Mouse (Mus musculus) gastrocnemius, postnatal 25 days (tissue): ENCODE measurements around the gene Idh2. TPM values are rescaled to one million over a fixed set of nuclear protein-coding genes. Genes with fewer than 3 reads are reported as not detected.
A peak's percentile ranks its signal among the peaks of the same experiment; 100 is the strongest.

Experiments used
- DNase-seq: peaks from one replicate; pipeline ENCODE4 v3.0.0; 2022
- total RNA-seq, 2 experiments: library from RNA; stranded (reverse); gene quantifications; 1 replicate in 1 of 2; 2 replicates in 1 of 2; pipeline ENCODE4 v1.2.3; 2021

Gene Idh2
- total RNA-seq, 2 experiments from 2014 or later, result 102 to 256 TPM

DNA sequence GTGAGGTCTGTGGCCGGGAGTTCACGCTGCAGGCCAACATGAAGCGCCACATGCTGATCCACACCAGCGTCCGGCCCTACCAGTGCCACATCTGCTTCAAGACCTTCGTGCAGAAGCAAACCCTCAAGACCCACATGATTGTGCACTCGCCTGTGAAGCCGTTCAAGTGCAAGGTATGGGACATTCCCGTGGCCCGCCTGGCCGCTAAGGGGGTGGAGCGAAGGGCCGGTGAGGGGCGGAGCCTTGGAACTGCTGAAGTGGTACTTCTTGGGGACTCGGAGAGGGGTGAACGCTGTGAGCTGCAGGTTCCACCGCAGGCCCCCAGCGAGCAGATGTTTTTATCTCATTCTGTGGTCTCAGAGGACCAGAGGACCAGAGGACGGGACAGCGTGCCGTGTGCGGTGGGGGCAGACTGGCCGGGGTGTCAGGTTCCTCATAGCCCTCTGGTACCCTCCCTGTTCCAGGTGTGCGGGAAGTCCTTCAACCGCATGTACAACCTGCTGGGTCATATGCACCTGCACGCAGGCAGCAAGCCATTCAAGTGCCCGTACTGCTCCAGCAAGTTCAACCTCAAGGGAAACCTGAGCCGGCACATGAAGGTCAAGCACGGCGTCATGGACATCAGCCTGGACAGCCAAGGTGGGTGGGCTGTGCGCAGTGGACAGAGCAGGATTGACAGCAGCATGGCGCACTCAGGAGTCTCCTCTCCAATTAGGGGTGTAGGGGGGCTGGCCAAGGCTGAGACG lies 29.0 kb downstream of the Idh2 start:
- no peak for DNase-seq

DNA sequence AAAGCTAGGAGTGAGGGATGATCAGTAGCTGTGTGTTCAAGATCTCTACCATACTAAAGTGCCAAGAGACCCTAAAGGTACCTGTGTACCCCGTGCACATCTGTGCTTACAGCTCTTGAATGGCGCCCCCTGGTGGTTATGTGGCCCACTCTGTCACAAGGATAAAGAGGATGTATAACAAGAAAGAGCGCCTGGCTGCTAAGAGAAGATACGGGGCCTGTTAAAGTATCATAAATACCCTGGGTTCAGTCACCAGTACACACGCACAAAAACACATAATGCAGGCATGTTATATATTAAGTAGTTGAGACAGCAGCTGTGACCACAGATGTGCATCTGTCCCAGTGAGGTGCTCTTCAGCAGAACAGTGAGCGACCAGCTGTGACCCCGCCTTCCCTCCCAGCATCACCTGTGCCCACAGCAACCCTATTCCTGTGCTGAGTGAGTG lies 30.7 kb downstream of the Idh2 start:
- DNase-seq, result no peak

DNA sequence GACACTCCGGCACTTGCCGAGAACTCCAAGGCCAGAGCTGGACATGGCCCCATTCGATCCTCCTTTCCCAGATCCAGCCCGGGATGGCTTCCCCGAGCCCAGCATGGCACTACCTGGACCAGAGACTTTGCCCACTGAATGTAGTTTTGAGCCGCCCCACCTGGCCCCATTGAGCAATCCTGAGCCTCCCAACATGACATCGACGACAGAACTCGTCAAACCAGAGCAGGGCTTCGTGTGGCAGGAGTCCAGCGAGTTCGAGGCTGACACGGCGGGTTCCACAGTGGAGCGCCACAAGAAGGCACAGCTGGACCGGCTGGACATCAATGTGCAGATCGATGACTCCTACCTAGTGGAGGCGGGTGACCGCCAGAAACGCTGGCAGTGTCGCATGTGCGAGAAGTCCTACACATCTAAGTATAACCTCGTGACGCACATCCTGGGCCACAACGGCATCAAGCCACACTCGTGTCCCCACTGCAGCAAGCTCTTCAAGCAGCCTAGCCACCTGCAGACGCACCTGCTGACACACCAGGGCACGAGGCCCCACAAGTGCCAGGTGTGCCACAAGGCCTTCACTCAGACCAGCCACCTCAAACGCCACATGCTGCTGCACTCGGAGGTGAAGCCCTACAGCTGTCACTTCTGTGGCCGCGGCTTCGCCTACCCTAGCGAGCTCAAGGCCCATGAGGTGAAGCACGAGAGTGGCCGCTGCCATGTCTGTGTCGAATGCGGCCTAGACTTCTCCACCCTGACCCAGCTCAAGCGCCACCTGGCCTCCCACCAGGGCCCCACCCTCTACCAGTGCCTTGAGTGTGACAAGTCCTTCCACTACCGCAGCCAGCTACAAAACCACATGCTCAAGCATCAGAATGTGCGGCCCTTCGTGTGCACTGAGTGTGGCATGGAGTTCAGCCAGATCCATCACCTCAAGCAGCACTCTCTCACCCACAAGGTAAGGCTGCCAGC lies 33.3 kb downstream of the Idh2 start:
- DNase-seq, result no peak

DNA sequence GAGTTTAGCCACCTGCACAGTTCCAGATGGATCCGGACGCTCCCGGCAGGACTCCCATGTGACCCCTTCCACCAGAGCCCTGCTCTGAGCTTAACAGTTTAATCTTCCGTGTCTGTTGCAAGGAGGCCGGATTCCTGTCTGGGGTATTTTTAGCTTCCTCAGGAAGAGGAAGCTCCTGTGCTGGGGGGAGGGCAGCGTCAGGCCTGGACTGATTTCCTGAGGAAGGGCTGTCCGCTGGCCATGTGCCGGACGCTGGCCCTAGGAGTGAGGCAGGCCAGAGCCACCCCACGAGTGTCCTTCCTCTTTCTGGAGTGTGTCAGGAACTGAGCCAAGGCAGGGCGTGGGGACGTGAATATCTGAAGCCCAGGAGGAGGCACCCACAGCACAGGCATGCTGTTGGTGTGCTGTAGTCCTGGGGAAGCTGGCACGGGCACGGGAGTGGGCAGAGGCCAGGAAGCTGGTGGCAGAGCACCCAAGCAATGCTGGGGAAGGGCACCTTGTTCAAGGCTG lies 36.3 kb downstream of the Idh2 start:
- DNase-seq, result peak; percentile 90

DNA sequence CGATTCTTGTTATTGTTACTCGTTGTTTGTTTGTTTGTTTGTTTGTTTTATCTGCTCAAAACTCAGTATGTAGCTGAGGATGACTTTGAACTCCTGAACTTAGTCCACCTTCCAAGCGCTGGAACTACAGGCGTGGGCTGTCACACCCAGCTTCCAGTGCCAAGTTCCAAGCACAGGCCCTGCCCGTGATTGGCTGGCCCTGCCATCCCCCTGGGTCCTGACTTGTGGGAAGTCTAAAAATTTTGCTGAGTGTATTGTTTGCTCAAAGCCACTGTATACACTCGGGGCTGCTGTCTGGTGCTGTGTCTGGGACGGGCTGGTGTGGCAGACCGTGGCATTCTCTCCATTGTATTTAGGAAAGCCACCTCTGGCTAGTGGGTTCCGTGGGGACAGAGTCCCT lies 37.4 kb downstream of the Idh2 start:
- no peak for DNase-seq

DNA sequence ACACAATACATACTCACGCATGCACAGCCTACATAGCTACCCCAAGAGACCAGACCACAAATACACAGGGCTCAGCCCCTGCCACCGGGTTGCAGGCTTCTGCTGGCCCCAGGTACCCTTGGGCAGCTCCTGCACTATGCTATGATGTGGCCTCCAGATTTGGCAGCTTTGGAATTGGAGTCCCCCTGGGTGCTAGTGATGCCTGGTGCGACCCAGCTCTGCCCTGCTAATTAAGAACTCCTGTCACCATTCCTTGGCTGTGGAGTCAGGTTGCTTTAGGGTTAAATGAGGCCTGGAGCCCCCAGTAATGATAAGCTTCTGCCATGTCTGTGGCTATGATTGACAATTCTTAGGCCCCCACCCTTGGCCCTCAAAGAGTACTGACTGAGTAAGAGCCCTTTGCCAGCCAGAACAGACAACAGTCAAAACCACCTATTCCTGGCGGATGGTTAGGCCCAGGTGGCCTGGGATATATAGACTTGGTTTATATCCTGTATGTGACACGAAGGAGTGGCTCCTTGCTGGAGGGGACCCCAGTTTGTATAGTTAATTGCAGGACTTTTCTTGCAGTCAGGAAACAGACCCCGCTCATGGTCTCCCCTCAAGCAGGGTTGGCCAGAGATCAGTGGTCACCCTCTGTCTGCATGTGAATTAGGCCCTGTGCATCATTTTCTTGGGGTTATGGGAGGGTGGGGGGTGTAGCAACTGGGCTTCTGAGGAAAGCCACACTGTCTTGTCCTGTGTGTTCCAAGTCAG lies 38.1 kb downstream of the Idh2 start:
- no peak for DNase-seq

DNA sequence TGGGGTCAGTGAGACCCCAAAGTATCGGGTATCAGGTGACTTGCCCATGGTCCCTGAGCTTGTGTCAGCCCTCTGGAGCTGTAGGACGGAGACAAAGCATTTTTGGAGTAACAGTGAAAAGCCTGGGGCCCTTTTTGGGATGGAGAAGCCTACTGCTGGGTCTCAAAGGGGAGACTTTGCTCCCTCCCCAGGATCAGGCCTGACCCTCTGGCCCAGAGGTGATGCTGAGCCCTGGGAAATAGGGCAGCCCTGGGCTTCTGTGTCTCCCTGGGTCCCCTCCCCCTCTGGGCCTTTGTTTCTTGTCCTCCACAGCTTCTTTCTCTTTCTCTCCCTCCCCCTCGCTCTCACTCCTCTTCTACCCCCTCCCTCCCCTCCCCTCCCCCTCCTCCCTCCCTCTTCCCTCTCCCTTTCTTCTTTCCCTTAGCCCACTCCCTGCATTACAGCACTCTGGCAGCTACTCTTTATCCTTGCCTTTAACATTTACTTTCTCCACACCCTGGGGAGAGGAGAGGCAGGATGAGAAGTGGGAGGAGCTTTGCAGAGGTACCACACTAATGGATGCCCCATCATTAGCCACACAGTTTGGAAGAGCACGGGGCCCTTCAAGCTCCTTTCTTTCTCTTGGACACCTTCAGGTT lies 39.1 kb downstream of the Idh2 start:
- no peak for DNase-seq

DNA sequence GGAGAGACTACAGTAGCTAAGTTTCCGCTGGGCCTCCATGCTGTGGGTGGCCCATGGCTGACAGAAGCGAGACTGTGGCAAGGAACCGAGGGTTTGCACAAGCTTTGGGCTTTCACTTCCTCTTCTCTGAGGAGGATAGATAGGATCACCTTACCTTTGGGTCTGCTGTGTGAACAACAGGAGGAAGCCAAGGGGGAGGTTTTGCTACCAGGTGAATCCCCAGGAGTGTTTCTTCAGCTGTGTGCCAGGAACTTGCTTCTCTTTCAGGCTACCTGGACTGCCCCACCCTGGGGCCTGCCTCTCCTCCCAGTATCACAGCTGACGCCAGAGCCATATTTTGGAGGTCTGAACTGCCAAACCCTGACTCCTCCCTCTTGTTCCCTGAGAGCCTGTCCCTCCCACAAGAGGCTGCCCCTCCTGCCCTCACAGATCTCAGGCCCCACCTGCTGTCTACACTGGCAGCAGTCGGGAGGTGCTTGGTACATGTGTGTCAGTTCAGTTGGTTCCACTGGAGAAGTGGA lies 40.2 kb downstream of the Idh2 start:
- DNase-seq, result peak; percentile 65

DNA sequence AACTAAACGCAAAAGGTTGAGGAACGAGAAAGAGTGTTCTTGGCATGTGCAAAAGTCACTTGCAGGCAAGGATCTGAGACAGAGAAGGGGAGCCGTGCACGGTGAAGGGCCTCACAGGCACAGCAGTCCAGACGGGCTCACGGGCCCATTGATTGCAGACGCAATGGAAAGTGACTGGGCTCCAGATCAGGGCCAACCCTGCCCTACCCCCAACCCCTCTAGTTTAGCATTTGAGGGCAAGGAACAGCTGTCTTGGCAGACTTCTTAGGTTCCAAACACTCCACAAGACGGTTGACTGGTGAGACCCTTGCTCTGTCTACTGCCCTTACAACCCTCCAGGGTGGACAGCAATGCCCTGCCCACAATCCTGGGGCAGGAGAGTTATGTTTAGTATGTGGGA lies 41.7 kb downstream of the Idh2 start:
- no peak for DNase-seq

DNA sequence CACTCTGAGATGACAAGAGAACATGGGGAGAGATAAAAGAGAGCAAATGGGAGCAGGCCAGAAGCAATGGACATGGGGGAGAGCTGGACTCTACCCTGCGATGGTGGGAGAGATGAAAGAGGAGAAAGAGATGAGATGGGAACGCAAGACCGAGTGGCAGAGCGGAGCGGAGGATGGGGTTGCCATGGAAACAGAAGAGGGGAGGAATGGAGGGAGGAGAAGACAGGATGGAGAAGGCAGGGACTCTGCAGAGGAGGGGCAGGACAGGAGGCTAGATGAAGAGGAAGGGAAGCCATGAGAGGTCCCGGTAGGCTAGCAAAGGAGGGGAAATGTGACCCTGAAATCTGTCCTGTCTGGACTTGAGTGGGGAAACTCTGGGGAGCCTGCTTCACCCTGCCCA lies 42.9 kb downstream of the Idh2 start:
- DNase-seq, result no peak

DNA sequence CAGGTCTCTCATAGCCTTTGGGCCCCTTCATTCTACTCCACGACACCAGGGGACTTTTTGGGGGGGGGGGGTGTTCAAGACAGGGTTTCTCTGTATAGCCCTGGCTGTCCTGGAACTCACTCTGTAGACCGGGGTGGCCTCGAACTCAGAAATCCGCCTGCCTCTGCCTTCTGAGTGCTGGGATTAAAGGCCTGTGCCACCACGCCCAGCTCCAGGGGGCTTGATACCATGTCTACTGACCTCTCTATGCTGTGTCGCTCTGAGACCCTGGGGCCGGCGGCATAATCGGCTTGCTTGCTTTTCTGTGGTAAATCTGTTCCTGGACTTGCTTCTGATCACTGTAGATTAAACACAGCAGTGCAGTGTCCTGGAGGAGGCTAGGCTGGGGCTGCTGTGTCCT lies 44.0 kb downstream of the Idh2 start:
- no peak for DNase-seq

DNA sequence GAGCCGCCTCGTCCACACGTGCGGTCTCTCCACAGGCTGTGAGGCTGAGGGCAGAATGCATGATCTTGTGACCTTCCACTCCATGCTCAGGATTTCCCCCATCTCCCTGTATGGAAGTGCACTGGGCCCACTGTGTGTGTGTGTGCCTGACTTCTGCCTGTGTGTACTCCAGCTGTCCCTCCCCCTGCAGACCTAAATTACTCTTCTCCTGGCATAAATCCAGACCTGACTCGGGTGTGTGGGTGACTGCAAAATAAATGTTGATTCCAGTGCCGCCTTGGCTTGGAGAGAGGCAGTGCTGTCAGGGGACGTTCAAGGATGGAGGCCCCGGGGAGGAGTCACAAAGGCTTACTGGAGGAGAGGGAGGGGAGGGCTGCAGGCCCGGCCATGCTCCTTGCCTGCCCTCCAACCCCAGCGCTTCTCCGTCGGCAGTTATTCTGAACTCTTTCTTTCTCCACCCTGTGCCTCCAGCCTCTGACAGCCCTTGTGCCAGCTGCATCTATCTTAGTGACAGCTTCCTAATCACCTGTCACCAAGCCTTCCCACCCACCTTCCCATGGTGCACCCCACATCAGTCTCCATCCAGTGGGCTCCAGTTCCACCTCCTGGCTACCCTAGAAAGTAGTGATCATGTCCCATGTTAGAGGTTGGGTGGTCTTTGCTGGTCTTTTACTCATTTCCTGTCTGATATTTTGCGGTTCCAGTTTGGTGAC lies 45.4 kb downstream of the Idh2 start:
- no peak for DNase-seq

DNA sequence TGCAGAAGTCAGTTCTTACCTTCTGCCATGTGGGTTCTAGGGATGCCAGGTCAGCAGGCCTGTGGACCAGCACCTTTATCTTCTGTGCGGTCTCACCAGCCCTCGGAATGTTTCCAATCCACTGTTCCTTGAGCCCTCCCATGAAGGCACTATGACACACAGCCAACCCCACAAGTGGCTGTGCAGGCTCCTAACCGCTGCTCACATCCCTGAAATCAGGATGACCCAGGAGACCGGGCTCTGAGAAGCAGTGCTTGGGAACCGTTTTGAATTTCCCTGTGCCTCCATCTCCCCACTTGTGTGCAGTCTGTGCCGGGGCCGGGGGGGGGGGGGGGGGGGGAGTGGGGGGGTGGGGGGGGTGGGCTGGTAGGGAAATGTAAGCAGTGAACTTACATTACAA lies 46.9 kb downstream of the Idh2 start:
- no peak for DNase-seq

DNA sequence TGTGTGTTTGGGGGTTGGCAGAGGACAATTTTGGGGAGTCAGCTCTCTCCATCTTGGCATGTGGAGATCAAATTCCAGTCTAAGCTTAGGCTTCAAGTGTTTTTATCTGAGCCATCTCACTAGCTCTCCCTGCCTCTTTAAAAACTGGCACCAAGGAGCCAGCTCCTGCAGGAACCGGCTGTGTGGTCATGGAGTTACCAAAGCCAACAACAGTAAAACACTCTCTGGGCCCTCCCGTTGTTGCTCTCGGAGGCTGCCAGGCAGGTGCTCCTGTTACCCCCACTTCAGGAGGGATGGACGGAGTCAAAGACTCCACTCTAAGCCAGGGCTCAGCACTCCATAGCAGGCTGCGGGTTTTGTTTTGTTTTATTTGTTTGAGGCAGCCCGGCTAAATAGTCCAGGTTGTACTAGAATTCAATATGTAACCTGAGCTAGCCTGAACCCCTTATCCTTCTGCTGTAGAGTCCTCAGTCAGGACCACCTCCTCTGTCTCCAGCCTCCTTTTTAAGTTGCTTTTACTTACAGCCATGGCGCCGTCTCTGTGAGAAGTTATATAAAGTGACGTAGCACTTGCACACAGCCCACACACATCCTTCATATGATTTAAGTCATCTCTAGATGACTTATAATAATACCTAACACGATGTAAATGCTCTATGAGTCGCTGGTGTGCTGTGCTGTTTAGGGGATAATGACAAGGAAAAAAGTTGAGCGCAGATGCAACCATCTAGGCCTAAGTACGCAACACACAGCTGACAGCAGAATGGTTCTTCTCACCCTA lies 48.3 kb downstream of the Idh2 start:
- DNase-seq, result no peak

DNA sequence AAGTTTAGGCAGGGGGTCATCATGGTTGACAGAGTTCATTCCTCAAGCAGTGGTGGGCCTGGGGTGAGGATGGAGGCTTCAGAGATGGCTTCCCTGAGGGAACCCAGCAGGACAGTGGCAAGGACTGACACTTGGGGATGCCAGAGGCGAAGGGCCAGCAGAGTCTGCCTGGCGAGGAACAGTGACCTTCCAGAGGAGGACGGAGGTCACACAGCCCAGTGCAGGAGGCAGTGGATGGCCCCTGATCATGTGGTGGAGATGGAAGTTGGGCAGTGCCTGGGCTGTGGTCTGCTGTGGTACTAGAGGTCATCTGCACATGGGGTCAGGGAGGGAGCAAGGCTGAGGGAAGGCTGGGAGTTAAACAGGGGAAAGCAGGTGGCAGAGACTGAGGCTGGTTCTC lies 49.9 kb downstream of the Idh2 start:
- no peak for DNase-seq

DNA sequence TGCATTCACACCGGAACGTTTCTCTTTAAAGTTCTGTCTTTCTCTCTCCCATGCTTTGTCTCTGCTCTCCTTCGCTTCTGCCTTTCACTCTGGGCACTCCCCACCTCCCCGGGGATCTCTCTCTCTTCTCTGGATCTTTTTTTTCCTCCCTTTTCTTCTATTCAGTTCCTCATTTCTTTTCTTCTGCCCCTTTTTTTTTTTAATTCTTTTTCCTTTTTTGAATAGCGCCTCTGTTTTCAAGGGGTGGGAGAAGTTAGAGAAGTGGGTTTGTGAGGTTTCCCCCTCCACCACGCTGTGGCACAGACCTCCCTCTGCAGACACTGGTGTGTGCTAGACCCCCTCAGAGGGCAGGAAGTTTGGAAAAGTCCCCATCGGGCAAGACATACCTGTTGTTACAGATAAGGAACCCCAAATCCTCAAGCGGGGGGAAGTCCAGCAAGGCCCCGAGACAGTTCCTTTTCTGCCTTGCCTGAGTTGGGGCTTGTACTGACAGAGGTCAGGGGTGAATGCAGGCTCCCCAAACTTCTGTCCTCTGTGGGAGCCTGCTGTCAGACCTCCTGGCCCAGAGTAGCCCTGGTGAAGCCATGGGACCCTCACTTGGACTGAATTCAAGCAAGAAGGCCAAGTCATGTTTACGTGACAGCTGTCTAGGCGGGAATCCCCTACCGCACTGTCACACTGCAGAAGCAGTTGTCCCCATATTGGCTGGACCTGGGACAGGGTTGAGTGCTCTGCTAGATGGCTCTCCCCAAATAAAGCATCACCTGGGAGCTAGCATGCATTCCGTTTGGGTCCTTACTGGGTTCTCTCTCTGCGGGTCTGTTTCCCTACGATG lies 51.1 kb downstream of the Idh2 start:
- no peak for DNase-seq

DNA sequence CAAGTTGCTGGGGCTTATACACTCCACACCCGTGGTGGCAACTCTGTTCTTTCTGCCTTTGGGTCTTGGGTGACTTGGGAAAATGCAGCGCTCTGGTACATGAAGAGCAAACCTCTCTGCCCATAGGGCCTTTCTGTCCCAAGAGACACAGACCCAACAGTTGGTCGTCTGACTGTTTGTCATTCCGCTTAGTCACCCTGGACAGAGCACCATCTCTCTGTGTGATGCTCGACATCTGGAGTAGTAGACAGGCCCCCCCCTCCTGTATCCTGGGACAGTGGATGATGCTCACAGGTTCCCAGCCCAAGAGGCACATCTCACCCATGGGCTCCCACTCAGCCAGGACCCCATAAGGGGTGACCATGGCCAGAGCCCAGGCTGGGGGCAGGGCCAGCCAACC lies 51.9 kb downstream of the Idh2 start:
- no peak for DNase-seq

DNA sequence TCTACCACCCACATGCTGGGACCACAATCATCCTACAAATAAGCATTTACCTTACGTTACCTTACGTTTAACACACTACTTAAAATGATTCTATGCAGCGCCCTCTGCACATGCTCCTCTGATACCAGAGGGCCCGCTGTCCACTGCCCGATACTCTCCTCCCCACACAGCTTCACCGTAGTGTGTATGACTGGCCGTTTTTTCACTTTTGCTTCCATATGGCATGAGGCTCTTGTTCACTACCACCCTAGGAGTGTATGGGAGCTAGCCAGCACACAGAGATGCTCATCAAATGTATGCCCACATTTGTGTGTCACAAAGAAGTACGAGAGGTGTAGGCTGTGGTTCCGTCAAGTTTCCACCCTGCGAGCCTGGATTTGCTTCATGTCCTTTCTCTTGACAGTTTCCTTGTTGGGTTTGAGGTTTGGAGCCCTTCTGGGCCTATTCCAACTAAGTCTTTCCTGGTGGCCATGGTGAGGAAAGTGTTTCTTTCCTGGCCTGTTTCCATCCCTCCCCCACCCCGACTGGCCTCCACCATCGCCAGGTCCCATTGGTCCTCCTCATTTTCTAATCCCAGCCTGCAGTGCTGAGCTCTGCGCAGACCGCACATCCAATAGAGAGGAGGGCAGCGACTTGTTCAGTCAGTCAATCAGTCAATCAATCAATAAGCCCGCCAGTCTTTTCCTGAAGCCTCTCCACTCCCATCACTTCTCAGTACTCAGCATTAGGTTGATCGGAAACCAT lies 52.9 kb downstream of the Idh2 start:
- DNase-seq, result no peak
